Mouse (Mus musculus): ENCODE data around the gene Cabp1. TPM values are rescaled to one million over a fixed set of nuclear protein-coding genes. Genes with fewer than 3 reads are reported as not detected.

Gene Cabp1
- polyA plus RNA-seq (2015; fragmentation: Nextera tagmentation; extraction: Ambion mirVana): 1.2 and 2.4 TPM in 2 replicates

DNA sequence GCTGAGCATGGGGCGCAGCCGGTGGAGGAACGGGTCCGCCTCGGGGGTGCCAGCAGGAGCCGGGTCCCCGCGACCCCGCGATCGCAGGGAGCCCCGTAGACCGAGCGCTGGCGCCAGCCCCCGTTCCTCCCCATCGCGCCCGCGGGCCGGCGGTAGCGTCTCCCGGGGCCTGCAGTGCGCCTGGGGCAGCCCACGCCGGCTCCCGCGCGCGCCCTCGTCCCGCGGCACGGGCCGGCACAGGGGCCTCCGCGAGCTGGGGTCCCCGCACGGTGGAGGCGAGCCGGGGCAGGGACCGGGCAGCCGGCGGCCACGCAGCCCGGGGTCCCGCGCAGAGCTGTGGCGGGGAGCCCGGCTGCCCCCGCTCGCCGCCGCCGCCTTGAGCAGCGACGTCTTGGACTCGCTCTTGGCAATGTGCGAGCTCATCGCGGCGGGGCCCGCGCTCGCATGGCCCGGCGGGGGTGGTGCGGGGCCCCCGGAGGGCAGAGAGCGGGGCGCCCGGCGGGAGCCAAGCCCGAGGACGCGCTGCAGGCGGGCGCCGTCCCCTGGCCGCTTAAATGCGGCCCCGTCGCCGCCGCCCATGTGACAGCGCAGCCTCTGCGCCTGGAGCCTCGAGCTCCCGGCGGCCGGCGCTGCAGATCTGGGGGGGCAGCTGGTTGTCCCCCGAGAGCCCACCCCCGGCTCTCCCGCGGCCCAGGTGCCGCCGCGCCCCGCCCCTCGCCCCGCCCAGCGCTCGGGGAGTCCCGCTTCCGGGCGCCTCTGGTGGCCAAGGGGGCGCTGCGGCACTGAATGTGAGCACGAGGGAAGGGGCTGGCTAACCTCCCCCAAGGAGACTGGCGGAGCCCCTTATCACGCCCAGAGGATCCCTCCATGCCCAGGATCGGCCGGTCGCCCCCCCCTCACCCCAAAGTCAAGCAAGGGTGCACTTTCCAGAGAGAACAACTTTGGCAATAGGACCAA lies at the start of gene Cabp1:
TSS of gene Cabp1 (minus strand) at position 713 of the 957 bp plus-strand sequence.

GRCm38 (mm10) chr5:115235786-115236263 lies 41.6 kb upstream of the Cabp1 start, which contains the start of gene Pop5:
TSS of gene Pop5 (plus strand) at chr5:115235836.

DNA sequence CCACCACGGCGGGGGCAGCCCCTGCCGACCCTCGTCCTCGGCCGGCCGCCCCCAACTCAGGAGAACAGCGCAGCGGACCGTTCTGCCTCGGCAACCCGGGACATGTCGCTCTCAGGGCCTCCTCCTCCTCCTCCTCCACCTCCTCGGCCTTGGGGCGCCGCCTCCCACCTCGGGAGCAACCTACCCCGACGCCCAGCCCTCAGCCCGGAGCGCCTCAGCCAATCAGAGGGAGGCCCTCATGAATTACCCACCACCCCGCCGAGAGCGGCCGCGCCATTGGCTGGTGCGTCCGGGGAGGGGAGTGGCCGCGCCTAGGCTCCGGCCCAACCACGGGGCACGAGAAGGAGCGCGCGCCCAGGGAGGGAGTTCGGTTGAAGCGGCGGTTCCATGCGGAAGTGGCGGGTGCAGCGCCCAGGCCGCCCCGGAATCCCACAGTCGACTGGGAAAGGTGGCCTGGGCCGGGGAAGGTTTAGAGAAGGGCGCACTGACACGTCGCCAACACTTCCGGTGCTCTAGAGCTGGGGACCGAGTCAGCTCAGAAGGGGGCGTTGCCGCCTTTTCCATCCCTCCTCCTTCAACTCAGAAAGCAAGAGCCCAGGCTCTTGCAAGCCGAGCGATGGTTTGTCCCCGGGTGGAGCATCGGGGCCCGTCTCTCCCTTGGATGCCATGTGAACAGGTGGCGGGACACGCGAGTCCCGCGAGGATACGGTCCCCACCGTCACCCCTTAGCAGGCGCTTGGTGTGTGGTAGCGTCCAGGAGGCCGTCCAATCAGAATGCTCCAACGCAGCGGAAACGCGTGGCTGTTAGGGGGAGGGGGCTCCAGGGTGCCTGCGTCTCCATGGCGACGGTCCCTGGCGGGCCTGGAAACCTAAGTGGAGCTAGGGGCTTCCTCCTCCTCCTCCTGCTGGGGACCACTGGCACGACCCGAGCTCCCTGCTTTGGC lies 35.9 kb downstream of the Cabp1 start, which contains the start of gene Mlec:
TSS of gene Mlec (minus strand) at position 140 of the 944 bp plus-strand sequence.

GRCm38 (mm10) chr5:115134234-115135165 lies 59.7 kb downstream of the Cabp1 start, which contains the start of gene Unc119b:
TSS of gene Unc119b (minus strand) at chr5:115134975.

GRCm38 (mm10) chr5:115118961-115119570 lies 75.1 kb downstream of the Cabp1 start, which contains the start of gene Acads:
TSS of gene Acads (minus strand) at chr5:115119346.

Other genes with a start within 250 kb of the Cabp1 start
- 0.43 and 0.47 TPM in 2 replicates for gene Hnf1a, start 223.3 kb downstream of the Cabp1 start, polyA plus RNA-seq (2015; fragmentation: Nextera tagmentation; extraction: Ambion mirVana)
- 29.7 and 40.9 TPM in 2 replicates for gene Sppl3, start 183.2 kb downstream of the Cabp1 start, polyA plus RNA-seq (2015; fragmentation: Nextera tagmentation; extraction: Ambion mirVana)
- 14.9 and 15.3 TPM in 2 replicates for gene Gm10401, start 96.1 kb downstream of the Cabp1 start, polyA plus RNA-seq (2015; fragmentation: Nextera tagmentation; extraction: Ambion mirVana)
- 108 and 204 TPM in 2 replicates for gene Acads, start 75.0 kb downstream of the Cabp1 start, polyA plus RNA-seq (2015; fragmentation: Nextera tagmentation; extraction: Ambion mirVana)
- gene Unc119b, start 59.4 kb downstream of the Cabp1 start, polyA plus RNA-seq (2015; fragmentation: Nextera tagmentation; extraction: Ambion mirVana): 19.7 and 22.9 TPM in 2 replicates
- 44.5 and 51.0 TPM in 2 replicates for gene Mlec, start 36.2 kb downstream of the Cabp1 start, polyA plus RNA-seq (2015; fragmentation: Nextera tagmentation; extraction: Ambion mirVana)
- 122 and 162 TPM in 2 replicates for gene Pop5, start 41.5 kb upstream of the Cabp1 start, polyA plus RNA-seq (2015; fragmentation: Nextera tagmentation; extraction: Ambion mirVana)
- gene Rnf10, start 78.5 kb upstream of the Cabp1 start, polyA plus RNA-seq (2015; fragmentation: Nextera tagmentation; extraction: Ambion mirVana): 98.7 and 129 TPM in 2 replicates
- gene Coq5, start 85.3 kb upstream of the Cabp1 start, polyA plus RNA-seq (2015; fragmentation: Nextera tagmentation; extraction: Ambion mirVana): 28.4 and 38.6 TPM in 2 replicates
- 875 and 948 TPM in 2 replicates for gene Dynll1, start 106.6 kb upstream of the Cabp1 start, polyA plus RNA-seq (2015; fragmentation: Nextera tagmentation; extraction: Ambion mirVana)
- gene Srsf9, start 132.8 kb upstream of the Cabp1 start, polyA plus RNA-seq (2015; fragmentation: Nextera tagmentation; extraction: Ambion mirVana): 101 and 175 TPM in 2 replicates
- gene Gatc, start 146.8 kb upstream of the Cabp1 start, polyA plus RNA-seq (2015; fragmentation: Nextera tagmentation; extraction: Ambion mirVana): 24.1 and 24.3 TPM in 2 replicates
- gene Triap1, start 146.8 kb upstream of the Cabp1 start, polyA plus RNA-seq (2015; fragmentation: Nextera tagmentation; extraction: Ambion mirVana): 79.9 and 81.5 TPM in 2 replicates
- 1,163 and 1,602 TPM in 2 replicates for gene Cox6a1, start 154.6 kb upstream of the Cabp1 start, polyA plus RNA-seq (2015; fragmentation: Nextera tagmentation; extraction: Ambion mirVana)
- gene Msi1, start 235.2 kb upstream of the Cabp1 start, polyA plus RNA-seq (2015; fragmentation: Nextera tagmentation; extraction: Ambion mirVana): 7.9 and 8.3 TPM in 2 replicates